Mouse (Mus musculus) kidney, postnatal 14 days (tissue): ENCODE results near the gene Tmem266.

ENCODE experiments used
- DNase-seq: peaks from one replicate; pipeline ENCODE4 v3.0.0; 2022; ENCODE audit warnings: mixed read lengths

Tmem266 gene

DNA sequence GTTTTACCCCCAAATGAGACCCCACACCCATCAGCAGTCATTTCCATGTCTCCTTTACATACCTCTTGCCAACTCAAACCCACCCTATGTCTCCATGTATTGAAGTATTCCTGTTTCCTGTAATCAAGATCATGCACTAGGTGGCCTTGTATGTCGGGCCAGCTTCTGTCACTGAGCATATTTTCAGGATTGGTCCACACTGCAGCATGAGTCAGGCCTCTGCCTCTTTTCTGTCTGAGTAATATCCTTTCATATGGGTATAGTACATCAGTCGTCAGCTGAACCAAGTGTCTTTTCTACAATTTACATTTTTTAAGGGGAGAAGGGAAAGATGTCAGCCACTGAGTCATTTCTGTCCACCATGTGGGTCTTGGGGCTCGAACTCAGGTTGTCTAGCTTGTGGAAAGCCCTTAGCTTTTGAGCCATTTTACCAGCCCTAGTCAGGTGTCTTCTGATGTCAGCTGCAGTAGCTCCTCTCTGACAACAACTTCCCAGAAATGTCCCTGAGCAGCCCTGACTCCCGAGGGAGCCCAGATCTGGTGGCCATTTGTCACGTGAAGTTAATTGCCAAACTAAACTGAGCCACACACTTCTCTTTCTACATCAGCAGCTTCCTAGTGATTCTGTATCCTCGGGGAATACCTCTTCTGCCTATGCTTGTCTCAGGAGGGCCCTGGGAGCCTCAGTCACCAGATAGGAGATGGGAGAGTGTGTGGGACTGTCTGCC is 78.4 kb downstream of the Tmem266 start:
- no peak for DNase-seq

DNA sequence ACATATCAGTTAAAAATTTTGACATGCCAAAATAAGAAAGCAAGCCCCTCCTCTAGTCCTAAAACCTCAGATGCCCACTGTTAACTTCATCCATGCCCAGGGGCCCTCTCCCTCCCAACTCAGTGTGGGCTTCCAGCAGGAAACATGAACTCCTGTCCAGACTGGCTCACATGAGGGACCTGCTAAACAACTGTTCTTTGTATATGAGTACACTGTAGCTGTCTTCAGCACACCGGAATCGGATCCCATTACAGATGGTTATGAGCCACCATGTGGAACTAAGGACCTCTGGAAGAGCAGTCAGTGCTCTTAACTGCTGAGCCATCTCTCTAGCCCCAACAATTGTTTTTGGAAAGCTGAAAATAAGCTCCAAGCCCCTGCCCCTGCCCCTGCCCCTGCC is 80.1 kb downstream of the Tmem266 start:
- DNase-seq: no peak

DNA sequence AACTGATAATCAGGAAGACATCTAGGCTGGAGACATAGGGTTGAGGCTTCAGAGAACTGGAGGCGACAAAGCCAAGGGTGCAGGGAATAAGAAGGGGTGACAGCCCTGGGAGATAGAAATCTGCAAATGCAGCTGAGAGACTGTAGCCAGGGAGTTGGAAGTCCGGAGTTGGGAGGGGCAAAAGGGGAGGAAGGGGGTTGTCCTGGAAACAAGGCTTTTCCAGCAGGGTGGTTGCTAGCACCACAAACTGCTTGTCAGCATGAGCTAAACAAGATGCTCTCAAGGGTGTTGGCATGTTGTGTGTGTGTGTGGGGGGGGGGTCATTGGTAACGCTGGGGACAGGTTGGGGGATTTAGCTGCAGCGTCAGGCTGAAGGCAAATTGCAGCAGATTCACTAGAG is 82.1 kb downstream of the Tmem266 start:
- DNase-seq: no peak

DNA sequence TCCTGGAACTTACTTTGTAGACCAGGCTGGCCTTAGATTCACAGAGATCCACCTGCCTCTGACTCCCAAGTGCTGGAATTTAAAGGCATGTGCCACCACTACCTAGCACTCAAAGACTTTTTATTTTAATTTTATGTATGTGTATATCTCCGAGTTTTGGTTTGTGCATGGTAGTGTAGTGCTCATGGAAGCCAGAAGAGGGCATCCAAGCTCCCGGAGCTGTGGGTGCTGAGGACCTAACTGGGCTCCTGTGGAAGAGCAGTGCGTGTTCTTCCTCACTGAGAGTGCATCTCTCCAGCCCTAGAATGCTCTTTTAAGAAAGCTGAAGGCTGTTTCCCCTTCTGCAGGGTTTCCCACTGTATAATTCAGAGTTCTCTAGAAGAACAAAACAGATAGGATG is 83.1 kb downstream of the Tmem266 start:
- DNase-seq: no peak

DNA sequence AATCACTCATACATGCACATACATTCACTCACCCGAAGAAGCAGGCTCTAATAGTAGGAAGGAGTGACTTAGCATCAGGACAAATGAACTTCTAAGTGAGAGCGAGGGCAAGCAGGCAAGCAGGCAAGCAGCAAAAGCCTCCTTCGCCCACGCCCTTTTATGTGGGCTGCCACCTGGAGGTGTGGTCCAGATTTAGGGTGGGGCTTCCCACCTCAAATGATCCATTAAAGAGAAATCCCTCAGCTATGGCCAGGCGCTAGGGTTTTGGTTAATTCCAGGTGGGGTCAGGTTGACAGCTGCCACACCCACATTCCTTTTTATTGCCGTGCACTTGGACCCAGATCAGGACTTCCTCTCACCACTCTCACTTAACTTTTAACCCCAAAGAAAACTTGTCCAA is 83.7 kb downstream of the Tmem266 start:
- no peak for DNase-seq

DNA sequence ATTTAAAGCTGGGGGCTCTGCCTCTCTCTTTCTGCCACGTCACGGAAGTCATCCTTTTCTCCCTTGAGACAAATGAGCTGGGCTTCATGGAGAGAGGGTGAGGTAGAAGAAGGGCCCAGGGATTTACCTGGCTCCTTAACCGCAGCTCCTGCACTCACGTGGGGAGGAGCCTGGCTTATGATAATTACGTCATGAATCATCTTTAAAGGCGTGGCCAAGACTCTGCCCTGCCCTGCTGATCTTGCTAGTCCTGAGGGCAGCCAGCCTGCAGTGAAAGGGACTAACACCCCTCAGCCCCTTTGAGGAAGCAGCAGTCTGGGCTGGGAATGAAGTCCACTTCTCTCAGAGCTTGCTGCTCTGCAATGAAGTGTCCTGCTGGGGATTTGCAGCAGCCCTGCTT is 84.4 kb downstream of the Tmem266 start:
- DNase-seq: no peak

DNA sequence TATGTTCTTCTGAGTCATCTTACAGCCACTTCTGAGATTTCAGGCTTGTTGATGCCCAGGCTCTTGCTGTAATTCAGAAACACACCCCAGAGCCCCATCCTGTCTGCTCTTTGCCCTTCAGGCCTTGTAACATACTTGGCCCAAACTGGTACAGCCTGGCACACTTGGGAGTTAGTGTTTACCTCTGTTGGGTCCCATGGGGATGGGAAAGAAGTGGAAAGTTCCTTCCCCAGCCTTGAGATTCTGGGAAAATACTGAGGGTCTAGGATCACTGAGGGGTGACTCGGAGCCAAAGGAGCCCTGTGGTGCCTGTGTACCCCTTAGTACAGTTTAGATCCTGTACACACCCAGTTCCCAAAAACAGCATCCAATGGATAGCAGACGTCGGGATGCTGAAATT is 95.1 kb downstream of the Tmem266 start:
- no peak for DNase-seq

DNA sequence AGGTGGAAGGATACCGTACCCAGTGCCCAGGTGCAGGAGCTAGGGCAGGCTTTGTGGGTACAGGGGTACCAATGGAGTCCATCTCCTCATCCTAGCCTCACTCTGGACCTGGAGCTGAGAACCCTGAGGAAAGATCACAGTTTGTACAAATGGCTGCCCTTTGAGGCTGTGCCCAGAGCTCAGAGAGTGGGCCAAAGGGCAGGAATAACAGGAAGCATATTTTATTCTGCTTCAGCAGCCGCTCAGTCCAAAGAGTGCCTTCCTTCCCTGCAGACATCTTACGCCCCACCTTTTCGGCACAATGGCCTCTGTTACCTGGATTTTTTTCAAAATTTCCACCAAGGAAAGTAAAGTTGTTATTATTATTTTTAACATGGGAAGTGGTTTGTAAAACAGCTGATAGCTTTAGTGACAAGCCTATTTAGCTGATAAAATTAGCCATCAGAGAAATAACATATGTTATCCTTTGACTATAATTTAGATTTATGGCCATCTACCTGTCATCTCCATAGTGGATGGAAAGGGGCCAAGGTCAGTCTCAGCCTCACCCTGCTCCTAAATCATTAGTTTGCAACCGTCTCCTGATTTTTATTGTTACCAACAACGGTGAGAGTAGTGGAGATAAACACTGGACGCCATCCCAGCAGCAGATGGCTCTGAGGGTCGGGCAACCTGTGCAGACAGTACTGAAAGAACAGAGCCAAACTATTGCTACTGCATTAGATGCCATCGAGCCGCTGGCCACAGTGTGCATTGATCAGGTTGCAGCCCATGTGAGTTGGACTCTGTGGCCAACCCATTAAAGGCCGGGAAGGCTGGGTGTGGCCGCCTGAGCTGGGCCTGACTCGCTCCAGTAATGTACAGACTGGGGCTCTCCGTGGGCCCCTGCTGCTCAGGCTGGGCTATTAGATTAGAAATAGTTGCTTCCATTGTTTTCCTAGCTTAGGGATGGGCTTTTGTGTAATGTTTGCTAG is 97.0 kb downstream of the Tmem266 start:
- peak; percentile 27 for DNase-seq

DNA sequence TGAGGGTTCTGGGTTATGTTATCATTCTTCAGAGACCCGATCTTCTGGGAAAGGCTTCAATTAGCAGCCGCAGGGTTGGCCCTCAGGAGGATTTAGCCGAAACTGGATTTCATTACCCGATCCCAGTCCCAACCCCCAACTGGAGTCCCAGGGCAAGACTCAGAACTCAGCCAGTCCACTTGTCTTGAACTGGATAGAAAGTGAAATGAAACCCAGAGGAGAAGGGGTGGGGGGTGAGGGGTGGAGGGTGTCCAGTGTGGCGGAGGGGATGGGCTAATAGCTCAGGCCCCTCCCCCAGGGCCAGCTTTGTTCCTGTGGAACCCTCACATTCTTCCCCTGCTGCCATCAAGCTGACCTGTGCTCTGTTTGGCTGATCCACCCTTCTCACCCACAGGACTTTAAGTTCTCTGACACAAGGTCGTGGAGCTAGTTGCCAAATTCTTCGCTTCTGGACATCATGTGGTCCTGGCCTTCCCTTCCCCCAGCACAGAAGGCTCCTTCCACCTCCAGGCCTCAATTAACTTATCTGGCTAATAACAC is 98.6 kb downstream of the Tmem266 start:
- no peak for DNase-seq

DNA sequence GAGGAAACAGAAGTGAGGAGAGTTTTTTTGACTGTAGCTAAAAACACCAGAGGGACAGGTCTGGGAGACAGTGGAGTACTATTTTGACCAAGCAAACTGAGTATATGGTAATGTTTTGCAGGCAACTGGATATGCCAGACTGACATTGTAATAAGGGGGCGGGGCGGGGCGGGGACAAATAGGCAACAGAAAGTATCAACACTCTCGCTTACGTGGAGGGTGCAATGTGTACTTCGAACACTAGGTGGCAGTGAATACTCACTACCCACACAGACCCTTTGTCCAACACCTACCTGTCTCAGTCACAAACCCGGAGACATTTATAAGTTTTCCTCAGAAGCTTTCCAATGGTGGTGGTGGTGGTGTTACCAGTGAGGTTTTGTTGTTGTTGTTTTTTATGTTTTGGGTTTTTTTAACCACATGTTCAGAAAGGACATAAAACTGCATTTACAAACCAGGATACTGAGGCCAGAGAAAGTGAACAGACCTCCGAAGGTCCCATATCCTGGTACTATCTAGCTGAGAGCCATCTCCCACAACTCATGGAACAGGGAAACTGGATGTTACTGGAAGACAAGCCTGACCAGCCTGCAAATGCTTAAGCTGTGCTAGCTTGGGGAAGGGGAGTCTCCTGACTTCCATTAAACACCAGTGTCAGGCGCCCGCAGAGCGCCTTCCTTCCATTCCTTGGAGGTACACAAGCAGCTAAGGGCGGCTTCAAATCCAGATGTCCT is 102.7 kb downstream of the Tmem266 start:
- peak; percentile 87 for DNase-seq

DNA sequence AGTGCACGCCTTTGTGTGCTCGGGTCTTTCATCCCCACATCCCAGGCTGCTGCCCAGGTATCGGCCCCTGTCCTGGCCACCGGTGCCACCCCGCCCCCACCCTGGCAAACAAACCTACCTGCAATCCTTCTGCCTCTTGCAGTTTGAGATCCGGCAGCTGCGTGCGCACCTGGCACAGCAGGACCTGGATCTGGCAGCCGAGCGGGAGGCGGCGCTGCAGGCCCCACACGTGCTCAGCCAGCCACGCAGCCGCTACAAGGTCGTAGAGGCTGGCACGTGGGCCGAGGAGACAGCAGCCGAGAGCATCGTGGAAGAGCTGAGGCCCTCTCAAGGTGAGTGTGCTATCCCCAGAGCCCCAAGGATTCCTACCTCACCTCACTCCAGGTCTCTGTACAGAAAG is 103.4 kb downstream of the Tmem266 start:
- peak; percentile 45 for DNase-seq

DNA sequence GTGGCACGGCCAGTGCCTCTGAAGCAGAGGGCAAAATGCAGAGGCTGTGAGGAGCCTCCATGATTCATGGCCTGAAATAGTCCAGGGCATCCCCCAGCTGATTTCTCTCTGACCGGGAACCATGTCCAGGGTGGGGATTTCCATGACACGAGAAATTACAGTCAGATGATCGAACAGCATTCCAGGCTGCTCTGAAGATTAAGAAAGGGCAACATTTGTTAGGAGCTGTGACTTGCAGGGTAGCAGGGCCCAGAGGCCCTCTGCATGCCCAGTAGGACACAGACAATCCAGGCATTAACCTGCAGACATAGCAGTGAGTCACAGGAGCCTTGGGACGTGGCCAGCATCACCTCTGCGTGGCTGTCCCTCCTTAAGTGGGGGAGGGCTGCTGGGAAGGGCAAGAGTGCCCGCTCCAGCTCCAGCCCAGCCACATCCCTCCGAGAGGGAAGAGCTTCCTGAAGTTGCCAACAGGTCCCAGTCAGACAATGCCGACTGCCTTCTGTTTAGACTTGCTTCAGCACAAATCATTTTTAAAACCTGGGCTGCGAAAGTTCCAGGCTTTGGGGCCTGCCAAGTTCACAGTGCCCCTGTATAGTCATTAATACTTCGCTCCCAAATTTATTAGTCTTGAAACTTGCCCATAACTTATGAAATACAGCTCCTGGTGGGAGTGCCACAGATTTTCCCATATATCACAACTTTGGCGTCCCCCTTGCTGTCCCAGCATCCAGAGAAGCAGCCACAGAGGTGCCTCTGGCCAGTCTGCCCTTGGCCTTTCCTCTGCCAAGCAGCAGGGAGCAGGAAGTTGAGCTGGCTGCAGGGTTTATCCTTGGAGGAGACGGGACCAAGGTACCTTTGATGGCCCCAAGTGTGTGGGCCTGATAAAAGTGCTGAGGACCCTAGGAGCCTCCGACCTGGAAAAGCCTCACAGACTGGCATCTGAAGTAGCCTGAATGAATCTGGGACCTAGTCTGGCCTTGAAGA is 105.9 kb downstream of the Tmem266 start:
- DNase-seq: no peak

DNA sequence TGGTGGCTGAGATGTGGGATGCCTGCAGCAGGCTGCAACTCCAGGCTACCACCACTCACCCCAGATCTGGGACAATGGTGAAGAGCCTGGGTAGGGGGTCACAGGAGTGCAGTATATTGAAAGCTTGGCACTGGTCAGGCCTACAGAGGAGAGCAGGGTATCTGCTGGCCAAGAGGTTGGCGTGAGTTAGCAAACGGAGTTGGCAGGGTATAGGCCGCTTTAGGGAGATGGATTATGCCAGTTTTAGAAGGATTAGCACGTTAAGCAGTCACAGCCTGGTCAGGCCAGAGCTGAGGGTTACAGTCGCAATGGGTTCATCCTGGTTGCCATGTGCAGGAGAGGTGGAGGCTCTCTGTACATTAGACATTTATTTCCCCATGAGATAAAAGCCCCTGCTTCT is 107.2 kb downstream of the Tmem266 start:
- no peak for DNase-seq

DNA sequence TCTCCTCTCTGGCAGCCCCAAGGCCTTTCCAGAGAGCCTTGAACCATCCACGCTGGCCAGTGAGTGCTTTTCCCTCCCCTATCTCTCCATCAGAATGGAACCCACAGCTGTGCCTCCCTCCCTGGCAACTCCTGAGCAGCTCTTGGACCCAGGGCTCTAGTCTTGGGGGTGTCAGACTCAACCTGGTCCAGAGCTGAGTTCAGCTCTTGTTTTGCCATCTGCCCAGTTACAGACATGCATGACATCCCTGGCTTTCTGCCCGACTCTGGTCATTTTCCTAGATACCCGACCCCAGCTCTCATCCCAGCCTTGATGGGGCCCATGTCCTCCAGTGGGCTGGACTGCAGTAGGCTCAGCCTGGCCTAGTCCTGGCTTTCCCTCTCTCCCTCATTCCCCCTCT is 111.7 kb downstream of the Tmem266 start:
- DNase-seq: no peak

DNA sequence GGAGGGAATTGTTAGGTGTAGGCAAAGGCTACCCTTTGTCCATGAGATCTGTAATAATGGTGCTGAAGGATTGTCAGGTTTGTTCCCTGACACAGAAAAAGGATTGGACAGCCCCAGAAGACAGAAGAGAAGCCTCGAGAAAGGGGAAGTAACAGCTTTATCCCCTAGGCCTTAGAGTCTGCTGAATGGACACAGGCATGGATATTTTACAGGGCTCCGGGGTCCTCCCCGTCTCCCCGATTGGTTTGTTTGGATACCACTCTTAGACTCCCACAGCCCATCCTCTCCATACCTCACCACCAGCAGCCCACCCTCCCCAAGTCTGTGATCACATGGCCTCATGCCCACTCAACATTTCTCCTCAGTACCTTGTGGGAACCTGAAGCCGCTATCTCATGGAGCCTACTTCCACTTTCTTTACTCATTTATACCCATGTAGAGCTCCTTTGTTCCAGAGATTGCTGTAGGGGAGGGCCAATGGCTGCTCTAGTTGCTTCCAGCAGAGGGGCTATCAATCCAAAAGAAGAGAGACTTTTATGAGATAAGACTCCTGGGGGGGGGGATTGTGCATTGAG is 112.6 kb downstream of the Tmem266 start:
- no peak for DNase-seq

DNA sequence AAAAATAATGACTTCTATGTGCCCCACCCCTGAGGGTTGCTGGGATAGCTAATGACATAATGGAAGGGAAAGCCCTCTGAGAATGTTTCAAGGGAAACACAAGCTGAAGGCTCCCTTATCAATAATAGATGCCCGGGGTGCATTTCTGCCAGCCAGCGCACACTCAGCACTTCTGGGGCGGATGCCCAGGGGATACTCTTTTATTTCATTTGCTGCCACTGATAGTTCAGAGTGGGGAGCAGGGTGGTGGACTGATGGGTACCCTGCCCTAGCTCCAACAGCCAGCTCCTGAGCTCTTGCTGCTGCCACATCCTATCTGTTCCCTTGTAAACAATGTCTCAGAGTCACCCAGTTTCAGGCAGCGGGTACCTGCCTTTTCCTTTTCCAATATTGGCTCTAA is 120.8 kb downstream of the Tmem266 start:
- DNase-seq: no peak

DNA sequence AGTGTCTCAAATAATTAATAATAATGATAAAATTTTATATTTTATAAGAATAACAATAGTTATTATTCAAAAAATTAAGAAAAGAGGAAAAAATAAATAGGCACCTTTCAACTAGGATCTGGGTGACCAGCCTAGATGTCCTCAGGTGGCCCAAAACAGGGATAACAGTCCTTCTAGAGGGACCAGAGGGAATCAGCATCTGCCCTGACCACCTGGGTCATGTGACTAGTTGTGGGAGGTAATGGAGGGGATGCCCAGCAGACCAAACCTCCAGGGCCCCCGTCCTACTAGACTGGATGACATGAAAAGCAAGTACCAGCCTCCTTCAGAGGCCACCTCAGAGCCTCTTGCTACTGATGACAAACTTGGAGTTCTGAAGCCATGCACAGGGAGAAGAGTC is 122.4 kb downstream of the Tmem266 start:
- DNase-seq: no peak

DNA sequence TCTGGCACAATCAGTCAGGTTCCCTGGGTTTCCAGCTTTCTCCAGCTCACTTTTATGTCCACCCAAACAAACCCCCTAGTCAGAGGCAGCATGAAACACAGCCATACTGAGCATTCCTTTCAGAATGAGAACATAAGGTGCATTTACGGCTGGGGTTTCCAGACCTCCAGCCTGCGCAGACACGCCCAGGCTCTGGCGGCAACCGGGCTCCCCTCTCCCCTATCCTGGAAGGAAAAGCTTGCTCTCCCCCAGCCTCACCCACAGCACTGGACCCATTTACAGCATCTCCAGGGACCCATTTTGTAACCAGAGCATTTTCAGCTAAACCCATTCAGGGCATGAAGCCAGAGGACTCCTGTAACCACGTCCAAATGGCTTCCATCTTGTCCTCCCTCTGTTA is 123.3 kb downstream of the Tmem266 start:
- no peak for DNase-seq

DNA sequence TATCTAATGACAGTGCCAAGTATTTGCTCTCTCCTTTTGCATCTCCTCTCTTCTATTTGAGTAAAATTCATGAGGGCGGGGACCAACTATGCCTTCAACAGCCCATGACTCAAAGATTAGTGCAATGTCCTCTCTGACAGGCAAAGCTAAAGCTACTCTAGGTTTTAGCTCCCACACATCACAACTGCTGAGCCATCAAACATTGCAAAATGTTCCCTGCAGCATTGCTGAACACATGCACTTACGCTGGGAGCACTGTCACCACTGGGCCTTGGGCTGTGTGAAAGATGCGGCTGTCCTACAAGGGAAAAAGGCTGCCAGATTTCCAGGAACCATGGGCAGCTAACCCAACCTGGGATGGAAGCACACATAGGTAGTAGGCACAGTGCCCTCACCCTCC is 124.7 kb downstream of the Tmem266 start:
- DNase-seq: no peak

DNA sequence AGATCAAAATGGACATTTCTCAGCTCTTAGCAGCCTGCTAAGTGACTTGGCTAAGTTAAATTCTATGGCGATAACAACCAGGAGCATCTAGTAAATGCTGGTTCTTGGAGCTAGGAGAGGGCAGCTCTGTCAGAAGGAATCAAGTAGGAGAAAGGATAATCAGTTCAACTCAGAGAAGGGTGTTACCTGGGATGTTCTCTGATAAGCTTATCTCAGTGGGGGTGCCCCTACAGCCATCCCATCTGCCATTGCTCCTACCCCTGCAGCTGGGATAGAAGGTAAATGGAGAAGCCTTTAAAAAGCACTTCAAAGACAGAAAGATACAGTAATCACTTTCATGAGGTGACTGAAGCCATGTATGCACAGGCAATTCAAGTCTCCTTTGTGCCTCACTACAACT is 126.2 kb downstream of the Tmem266 start:
- DNase-seq: no peak

DNA sequence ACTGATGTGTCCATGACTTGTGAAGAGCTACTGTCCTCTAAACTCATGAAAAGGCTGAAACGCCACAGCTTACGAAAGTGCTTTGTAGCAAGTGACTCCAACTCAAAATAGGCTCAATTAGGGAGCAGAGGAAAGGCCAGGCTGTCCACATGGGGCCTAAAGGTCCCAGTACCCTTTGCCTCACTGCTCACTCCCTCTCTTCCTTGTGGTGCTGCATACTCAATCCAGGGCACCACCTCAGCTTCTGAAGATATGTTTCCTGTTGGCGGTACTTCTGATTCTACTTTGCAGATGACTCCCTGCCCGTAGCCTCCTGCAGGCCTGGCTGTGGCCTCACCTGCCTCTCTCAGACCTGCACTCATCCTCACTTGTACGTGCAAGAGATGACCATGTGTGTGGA is 126.7 kb downstream of the Tmem266 start:
- no peak for DNase-seq

DNA sequence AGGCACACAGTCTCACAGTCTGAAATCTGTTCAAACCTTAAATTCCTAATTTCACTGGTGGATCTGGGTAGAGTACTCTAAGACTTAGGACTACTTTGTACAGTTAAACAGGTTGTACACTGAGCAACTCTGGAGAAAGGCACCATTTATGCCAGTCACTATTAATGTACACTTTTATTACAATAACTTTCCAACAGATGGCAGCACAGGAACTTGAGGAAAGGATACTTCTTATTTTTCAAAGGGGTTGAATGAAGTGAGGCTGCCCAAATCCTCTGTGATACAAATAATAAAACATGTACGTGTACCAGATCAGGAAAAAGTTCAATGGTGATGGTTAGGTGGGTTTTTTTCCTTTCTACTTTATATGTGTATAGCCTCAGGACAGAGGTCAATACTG is 141.7 kb downstream of the Tmem266 start:
- no peak for DNase-seq
